Mouse (Mus musculus) MEL (cell line): Measurements from ENCODE around the gene Ly6g6d. TPM values are rescaled to one million over a fixed set of nuclear protein-coding genes. Genes with fewer than 3 reads are reported as not detected.

Experiments
- DNase-seq: peaks from one replicate; pipeline ENCODE4 v3.0.0; 2011; ENCODE audit warnings: low read depth, low spot score
- H3K27ac ChIP-seq: 2 replicates; pipeline ENCODE4 v1.5.1; 2012; ENCODE audit warnings: low read depth, mild to moderate bottlenecking, control low read depth, low read length, moderate library complexity; ENCODE audit not compliant: control insufficient read depth
- H3K27me3 ChIP-seq, 2 experiments: fragments of 150-350 bp in 1 of 2; sonication (generic) in 1 of 2; 2 replicates each; pipeline ENCODE4 v1.6.1; 2012; ENCODE audit warnings: low read length in 2 of 2, mild to moderate bottlenecking in 2 of 2, improper control_type of control experiment in 1 of 2, moderate library complexity in 1 of 2; ENCODE audit not compliant: insufficient read depth in 2 of 2, control insufficient read depth in 1 of 2
- H3K36me3 ChIP-seq, 2 experiments: 2 replicates each; pipeline ENCODE4 v1.6.1; 2012 to 2014; ENCODE audit warnings: low read length in 2 of 2, improper control_type of control experiment in 1 of 2, inconsistent platforms in 1 of 2, mild to moderate bottlenecking in 1 of 2; ENCODE audit not compliant: insufficient read depth in 2 of 2, control insufficient read depth in 1 of 2
- H3K4me1 ChIP-seq, 2 experiments: fragments of 150-350 bp in 1 of 2; sonication (generic) in 1 of 2; 2 replicates each; pipeline ENCODE4 v1.6.1; 2012; ENCODE audit warnings: low read length in 2 of 2, improper control_type of control experiment in 1 of 2, mild to moderate bottlenecking in 1 of 2; ENCODE audit not compliant: insufficient read depth in 2 of 2, control insufficient read depth in 1 of 2
- H3K4me3 ChIP-seq, 2 experiments: fragments of 150-350 bp in 1 of 2; sonication (generic) in 1 of 2; 2 replicates each; pipeline ENCODE4 v1.5.1; 2012; ENCODE audit warnings: low read depth in 2 of 2, low read length in 2 of 2, mild to moderate bottlenecking in 2 of 2, moderate library complexity in 2 of 2, control low read depth in 1 of 2, improper control_type of control experiment in 1 of 2; ENCODE audit not compliant: control insufficient read depth in 1 of 2, insufficient read depth in 1 of 2
- H3K79me2 ChIP-seq: 2 replicates; pipeline ENCODE4 v1.6.1; 2012; ENCODE audit warnings: mild to moderate bottlenecking, low read length, moderate library complexity; ENCODE audit not compliant: control insufficient read depth, poor library complexity, insufficient read depth
- H3K9ac ChIP-seq: 2 replicates; pipeline ENCODE4 v1.6.1; 2012; ENCODE audit warnings: low read depth, mild to moderate bottlenecking, control low read depth, low read length, moderate library complexity; ENCODE audit not compliant: control insufficient read depth, poor library complexity, severe bottlenecking
- H3K9me3 ChIP-seq: fragments of 150-350 bp; sonication (generic); replicated peaks from 2 replicates; pipeline ENCODE4 v1.6.1; 2012; ENCODE audit warnings: mild to moderate bottlenecking, low read length, improper control_type of control experiment, moderate library complexity; ENCODE audit not compliant: insufficient read depth
- CHD2 ChIP-seq: IDR thresholded peaks from 2 replicates; pipeline ENCODE4 v1.6.1; 2011; ENCODE audit warnings: low read length, improper control_type of control experiment
- CTCF ChIP-seq, 3 experiments: IDR thresholded peaks in 2 of 3; conservative IDR thresholded peaks in 1 of 3; 2 replicates each; pipeline ENCODE4 v1.5.1; 2011 to 2012; ENCODE audit warnings: low read length in 3 of 3, low read depth in 2 of 3, mild to moderate bottlenecking in 2 of 3, improper control_type of control experiment in 1 of 3, inconsistent platforms in 1 of 3, mixed read lengths in 1 of 3, moderate library complexity in 1 of 3; ENCODE audit not compliant: control insufficient read depth in 1 of 3, insufficient read depth in 1 of 3, poor library complexity in 1 of 3, severe bottlenecking in 1 of 3
- E2F4 ChIP-seq: IDR thresholded peaks from 2 replicates; pipeline ENCODE4 v1.6.1; 2011; ENCODE audit warnings: low read depth, low read length, improper control_type of control experiment, borderline replicate concordance
- ELF1 ChIP-seq: IDR thresholded peaks from 2 replicates; pipeline ENCODE4 v1.6.1; 2014; ENCODE audit warnings: low read depth, mild to moderate bottlenecking, inconsistent platforms, low read length, improper control_type of control experiment, moderate library complexity
- EP300 ChIP-seq, 2 experiments: IDR thresholded peaks; 2 replicates each; pipeline ENCODE4 v1.6.1; 2011; ENCODE audit warnings: improper control_type of control experiment in 2 of 2, low read length in 2 of 2, low read depth in 1 of 2, mild to moderate bottlenecking in 1 of 2
- ETS1 ChIP-seq: IDR thresholded peaks from 2 replicates; pipeline ENCODE4 v1.6.1; 2012; ENCODE audit warnings: low read depth, mild to moderate bottlenecking, inconsistent platforms, low read length, improper control_type of control experiment, moderate library complexity
- GABPA ChIP-seq: IDR thresholded peaks from 2 replicates; pipeline ENCODE4 v1.6.1; 2012; ENCODE audit warnings: low read depth, mild to moderate bottlenecking, inconsistent platforms, low read length, improper control_type of control experiment, moderate library complexity
- GATA1 ChIP-seq: IDR thresholded peaks from 2 replicates; pipeline ENCODE4 v1.6.1; 2011; ENCODE audit warnings: low read depth, low read length, improper control_type of control experiment
- HCFC1 ChIP-seq: IDR thresholded peaks from 2 replicates; pipeline ENCODE4 v1.6.1; 2012; ENCODE audit warnings: low read depth, mild to moderate bottlenecking, inconsistent platforms, low read length, improper control_type of control experiment, moderate library complexity
- JUND ChIP-seq: IDR thresholded peaks from 2 replicates; pipeline ENCODE4 v1.6.1; 2011; ENCODE audit warnings: low read depth, mild to moderate bottlenecking, improper control_type of control experiment, low read length
- KAT2A ChIP-seq: conservative IDR thresholded peaks from 2 replicates; pipeline ENCODE4 v1.6.1; 2012; ENCODE audit warnings: low read depth, low read length, improper control_type of control experiment, inconsistent platforms
- MAX ChIP-seq: IDR thresholded peaks from 2 replicates; pipeline ENCODE4 v1.6.1; 2011; ENCODE audit warnings: low read length, improper control_type of control experiment
- MXI1 ChIP-seq: IDR thresholded peaks from 2 replicates; pipeline ENCODE4 v1.6.1; 2011; ENCODE audit warnings: mild to moderate bottlenecking, low read depth, low read length, improper control_type of control experiment
- MYB ChIP-seq: IDR thresholded peaks from 2 replicates; pipeline ENCODE4 v1.6.1; 2011; ENCODE audit warnings: mild to moderate bottlenecking, low read depth, low read length, improper control_type of control experiment
- MYC ChIP-seq: IDR thresholded peaks from 2 replicates; pipeline ENCODE4 v1.6.1; 2011; ENCODE audit warnings: low read depth, mild to moderate bottlenecking, low read length, improper control_type of control experiment, moderate library complexity
- NELFE ChIP-seq: IDR thresholded peaks from 2 replicates; pipeline ENCODE4 v1.6.1; 2011; ENCODE audit warnings: low read depth, low read length, improper control_type of control experiment
- NRF1 ChIP-seq: IDR thresholded peaks from 2 replicates; pipeline ENCODE4 v1.6.1; 2014; ENCODE audit warnings: low read depth, mild to moderate bottlenecking, inconsistent platforms, low read length, improper control_type of control experiment, moderate library complexity; ENCODE audit not compliant: poor library complexity, insufficient read depth, severe bottlenecking
- POLR2AphosphoS5 ChIP-seq: IDR thresholded peaks from 2 replicates; pipeline ENCODE4 v1.6.1; 2012; ENCODE audit warnings: low read depth, borderline replicate concordance, mild to moderate bottlenecking, inconsistent platforms, low read length, moderate library complexity, mixed read lengths
- RAD21 ChIP-seq: IDR thresholded peaks from 2 replicates; pipeline ENCODE4 v1.6.1; 2011; ENCODE audit warnings: mild to moderate bottlenecking, low read depth, low read length, improper control_type of control experiment
- SIN3A ChIP-seq: IDR thresholded peaks from 2 replicates; pipeline ENCODE4 v1.6.1; 2012; ENCODE audit warnings: low read length, improper control_type of control experiment, inconsistent platforms
- TBP ChIP-seq: IDR thresholded peaks from 2 replicates; pipeline ENCODE4 v1.8.0; 2011; ENCODE audit warnings: low read depth, low read length, improper control_type of control experiment
- ZKSCAN1 ChIP-seq: IDR thresholded peaks from 2 replicates; pipeline ENCODE4 v1.6.1; 2012; ENCODE audit warnings: low read depth, mild to moderate bottlenecking, inconsistent platforms, low read length, improper control_type of control experiment, moderate library complexity
- ZMIZ1 ChIP-seq: IDR thresholded peaks from 2 replicates; pipeline ENCODE4 v1.6.1; 2012; ENCODE audit warnings: low read depth, mild to moderate bottlenecking, inconsistent platforms, low read length, improper control_type of control experiment, moderate library complexity
- polyA plus RNA-seq, 2 experiments: library from polyadenylated mRNA; stranded (reverse) in 1 of 2; unstranded in 1 of 2; fragments of >175 nt in 1 of 2; fragments of >200 nt in 1 of 2; gene quantifications; 2 replicates each; pipeline versions ENCODE4 v1.2.1 to v1.2.4; 2012; ENCODE audit warnings: low replicate concordance in 2 of 2, low read depth in 1 of 2; ENCODE audit not compliant: insufficient read length in 2 of 2, insufficient read depth in 1 of 2, missing spikeins in 1 of 2
- total RNA-seq: library from RNA; depleted of rRNA; stranded (reverse); fragments of 300-350 nt; gene quantifications from 2 replicates; pipeline ENCODE4 v1.2.3, GENCODE M21; 2012

Gene Ly6g6d
- total and polyA plus RNA-seq, 3 experiments, result 4.4 to 5.5 TPM; not detected in 1

DNA sequence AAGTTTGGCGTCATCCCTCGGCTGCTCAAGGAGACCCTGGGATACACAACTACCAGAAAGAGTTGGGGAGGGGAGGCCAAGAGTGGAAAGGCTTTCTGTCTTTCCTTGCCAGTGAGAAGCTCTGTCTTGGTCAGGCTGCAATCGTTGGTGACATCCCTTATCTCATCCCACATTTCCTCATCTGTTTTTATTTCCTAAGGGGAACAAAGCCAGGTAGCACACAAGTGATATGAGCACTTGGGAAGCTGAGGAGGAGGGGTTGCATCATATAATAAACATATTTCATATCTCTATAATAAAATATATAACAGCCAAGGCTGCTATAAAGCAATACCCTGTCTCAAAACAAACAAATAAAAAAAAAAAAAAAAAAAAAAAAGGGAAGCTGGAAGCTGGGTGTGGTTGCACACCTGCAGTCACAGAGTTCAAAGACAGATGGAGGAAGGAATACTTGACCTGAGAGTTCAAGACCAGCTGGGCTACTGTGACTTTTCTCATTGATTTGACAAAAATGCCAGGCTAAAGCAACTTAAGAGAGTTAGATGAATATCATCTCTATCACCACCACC lies 6.1 kb upstream of the Ly6g6d start (continued):
- no peak for TF ChIP-seq CHD2
- TF ChIP-seq ETS1, result 0 out of 2 replicates have a peak, but pooled peaks have one; percentile 50
- TF ChIP-seq NRF1, result no peak
- TF ChIP-seq MYB, result no peak
- TF ChIP-seq ZMIZ1, result no peak
- TF ChIP-seq MXI1, result no peak
- peak; percentile 63 for TF ChIP-seq GATA1
- TF ChIP-seq RAD21, result no peak
- no peak for TF ChIP-seq ELF1
- TF ChIP-seq MAX, result no peak
- TF ChIP-seq CTCF (IDR thresholded peaks at IDR 0.05 in 2 of 3, conservative IDR thresholded peaks at IDR 0.05 in 1 of 3; ENCODE audit: control insufficient read depth in 1 of 3, insufficient read depth in 1 of 3, low read depth in 2 of 3, low read length in 3 of 3, poor library complexity in 1 of 3, severe bottlenecking in 1 of 3), result no peak
- peak; percentile 58 to 61 for TF ChIP-seq EP300 (IDR thresholded peaks at IDR 0.05; ENCODE audit: low read depth in 1 of 2, low read length in 2 of 2)
- no peak for TF ChIP-seq GABPA
- TF ChIP-seq KAT2A, result no peak
- no peak for TF ChIP-seq E2F4
- no peak for TF ChIP-seq HCFC1
- no peak for TF ChIP-seq MYC
- no peak for TF ChIP-seq JUND

DNA sequence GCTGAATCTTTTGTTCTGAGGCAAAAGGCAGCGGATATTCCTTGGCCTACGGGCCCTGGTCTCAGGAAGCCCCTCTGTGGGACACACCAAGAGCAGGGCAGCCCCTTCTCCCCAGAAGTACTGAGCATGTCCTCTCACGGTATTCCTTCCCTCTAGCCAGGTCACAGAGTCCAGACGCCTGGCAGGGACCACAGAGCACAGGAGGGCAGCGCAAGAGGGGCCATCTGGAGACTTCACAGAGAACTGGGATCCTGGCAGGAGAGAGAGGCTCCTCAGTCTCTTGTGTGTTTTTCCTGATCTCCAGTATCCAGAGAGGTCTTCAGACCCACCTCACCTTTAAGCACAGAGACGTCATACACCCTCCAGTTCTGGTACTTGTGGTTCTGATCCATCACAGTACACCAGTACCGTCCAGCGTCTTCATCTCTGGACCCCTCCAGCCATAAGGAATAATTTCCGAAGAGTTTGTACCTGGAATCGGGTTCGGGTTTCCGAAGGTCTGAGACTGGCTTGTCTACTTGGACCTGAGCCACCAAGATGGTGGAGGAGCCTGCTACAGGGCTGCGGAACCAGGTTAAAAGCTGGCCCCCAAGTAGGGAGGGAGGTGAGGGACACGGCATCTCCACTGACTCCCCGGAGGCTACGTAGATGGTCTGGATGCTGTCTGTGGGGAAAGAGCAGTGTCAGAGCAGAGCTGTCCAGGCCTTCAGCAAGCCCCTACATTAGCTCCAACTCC lies 5.1 kb upstream of the Ly6g6d start:
- Histone ChIP-seq H3K27ac (0 out of 2 replicates have a peak overlapping the region, but pooled peaks have one; percentile 13), H3K9ac (no peak overlapping the region), H3K27me3 (no peaks in the 10 kb centered on the region), H3K4me1 (peaks cover 20 to 58% of the 10 kb centered on the region in 2 experiments), H3K4me3 (no peak overlapping the region), H3K9me3 (no peaks in the 10 kb centered on the region), H3K79me2 (no peaks in the 10 kb centered on the region), H3K36me3 (peaks cover 0 to 44% of the 10 kb centered on the region in 2 experiments; a peak in 2 of 4 replicates)
- TF ChIP-seq POLR2AphosphoS5, result no peak
- TF ChIP-seq ZKSCAN1, result no peak
- TF ChIP-seq MYC, result no peak
- no peak for TF ChIP-seq TBP
- TF ChIP-seq MXI1, result no peak
- no peak for TF ChIP-seq ZMIZ1
- no peak for TF ChIP-seq NELFE
- TF ChIP-seq SIN3A, result no peak
- TF ChIP-seq KAT2A, result no peak
- no peak for TF ChIP-seq ELF1
- no peak for DNase-seq
